Mouse (Mus musculus) heart, postnatal 0 days (tissue): ENCODE data around the gene Lrp8.

Source experiments
- CTCF ChIP-seq: IDR thresholded peaks from 2 replicates; pipeline ENCODE4 v1.5.1; 2016; ENCODE audit warnings: antibody characterized with exemption, control low read depth, low read depth
- EP300 ChIP-seq: IDR thresholded peaks from 2 replicates; pipeline ENCODE4 v1.6.1; 2016; ENCODE audit warnings: antibody characterized with exemption, low read depth

DNA sequence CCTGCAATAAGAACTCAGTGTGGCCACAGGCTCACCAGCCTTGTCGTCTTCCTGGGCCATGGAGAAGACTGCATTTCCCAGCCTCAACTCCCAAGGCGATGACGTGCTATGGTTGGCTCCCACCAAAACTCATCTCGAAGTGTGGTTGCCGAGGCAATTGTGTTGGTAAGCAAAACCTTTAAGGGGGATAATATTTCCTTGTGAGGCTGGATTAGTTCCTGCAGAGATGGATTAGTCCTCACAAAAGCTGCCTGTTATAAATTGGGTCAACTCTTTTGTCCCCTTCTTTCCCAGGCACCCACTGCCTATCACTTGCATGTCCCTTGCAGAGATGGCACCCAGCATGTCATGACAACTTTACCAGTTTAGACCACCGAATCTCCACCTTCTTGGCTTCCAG is 13.2 kb upstream of the Lrp8 start:
- TF ChIP-seq CTCF (no peak), EP300 (no peak)
